Mouse (Mus musculus): ENCODE data around the gene Gdpd3. TPM values are rescaled to one million over a fixed set of nuclear protein-coding genes. Genes with fewer than 3 reads are reported as not detected.
"Not testable (repeated sequence)": the region's sequence is repeated elsewhere in the genome, so short reads cannot be mapped to it uniquely, and the experiment has no call there.

The Gdpd3 gene
- total RNA-seq (2021) = 1 to 10 TPM; 2.6 to 3.5 TPM

DNA sequence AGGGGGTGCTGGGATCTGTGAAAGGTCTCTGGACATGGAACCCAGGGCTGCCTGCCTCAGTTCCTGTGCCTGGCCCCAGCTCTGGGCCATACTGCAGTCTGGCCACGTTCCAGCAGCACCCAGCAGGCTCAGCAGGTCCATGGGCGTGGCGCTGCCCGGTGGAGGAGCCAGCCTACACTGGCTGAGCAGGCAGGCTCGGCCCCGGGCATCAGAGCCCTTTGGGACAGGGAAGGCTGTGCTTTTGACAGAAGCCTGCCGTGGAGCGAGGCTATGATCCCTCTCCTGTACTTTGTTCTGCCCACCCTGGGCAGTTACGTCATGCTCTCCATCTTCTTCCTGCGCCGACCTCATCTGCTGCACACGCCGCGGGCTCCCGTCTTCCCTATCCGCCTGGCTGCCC, at the start of gene Gdpd3:
TSS of gene Gdpd3 (plus strand) at position 134 of the 400 bp plus-strand sequence.
- DNase-seq (ENCODE audit: extremely low spot score in 1 of 2, low spot score in 2 of 2) = no peak

DNA sequence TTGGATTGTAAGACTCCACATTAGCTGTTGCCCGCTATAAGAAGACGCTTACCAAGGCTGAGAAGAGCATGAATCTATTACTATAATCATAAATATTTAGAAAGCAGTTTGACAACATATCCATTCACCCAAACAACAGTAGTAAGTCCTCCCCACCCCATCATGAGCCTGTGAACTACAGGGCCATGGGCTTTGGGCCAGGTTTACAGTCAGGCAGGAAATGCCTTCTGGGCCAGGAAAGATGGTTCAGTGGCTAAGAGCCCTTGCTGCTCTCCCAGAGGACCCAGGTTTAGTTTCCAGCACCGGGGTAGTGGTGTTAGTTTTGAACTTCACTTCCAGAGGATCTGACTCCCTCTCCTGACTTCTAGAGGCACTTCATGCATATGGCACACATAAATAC, 48.6 kb upstream of the Gdpd3 start:
- no peak for DNase-seq (ENCODE audit: extremely low spot score in 1 of 2, low spot score in 2 of 2)
- intact Hi-C loops (cut with DNase I) = no loop called here

More for the DNA sequence above, at the start of gene Gdpd3:
- intact Hi-C loops (cut with DNase I) = no loop called here

DNA sequence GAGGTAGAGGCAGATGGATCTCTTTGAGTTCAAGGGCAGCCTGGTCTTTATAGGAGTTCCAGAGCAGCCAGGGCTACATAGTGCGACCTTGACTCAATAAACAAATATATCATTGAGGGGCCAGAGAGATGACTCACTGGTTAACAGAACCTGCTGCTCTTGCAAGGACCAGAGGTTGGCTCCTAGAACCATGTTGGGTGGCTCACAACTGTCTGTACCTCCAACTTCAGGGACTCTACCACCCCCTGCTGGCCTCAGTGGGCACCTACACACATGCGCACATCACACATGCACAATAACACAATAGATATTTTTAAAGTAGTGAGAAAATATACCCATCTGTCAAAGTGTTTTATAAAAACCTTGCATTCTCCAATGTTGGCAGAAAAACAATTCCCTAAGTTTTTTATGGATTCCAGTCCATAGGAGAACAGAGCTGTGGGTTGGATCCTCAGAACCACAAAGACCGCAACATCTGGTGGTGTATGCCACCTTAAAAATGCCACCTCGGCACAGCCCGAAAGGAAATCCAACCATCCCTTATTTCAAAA, 47.3 kb upstream of the Gdpd3 start:
- no peak for DNase-seq (ENCODE audit: extremely low spot score in 1 of 2, low spot score in 2 of 2)
- intact Hi-C loops (cut with DNase I) = no loop called here

DNA sequence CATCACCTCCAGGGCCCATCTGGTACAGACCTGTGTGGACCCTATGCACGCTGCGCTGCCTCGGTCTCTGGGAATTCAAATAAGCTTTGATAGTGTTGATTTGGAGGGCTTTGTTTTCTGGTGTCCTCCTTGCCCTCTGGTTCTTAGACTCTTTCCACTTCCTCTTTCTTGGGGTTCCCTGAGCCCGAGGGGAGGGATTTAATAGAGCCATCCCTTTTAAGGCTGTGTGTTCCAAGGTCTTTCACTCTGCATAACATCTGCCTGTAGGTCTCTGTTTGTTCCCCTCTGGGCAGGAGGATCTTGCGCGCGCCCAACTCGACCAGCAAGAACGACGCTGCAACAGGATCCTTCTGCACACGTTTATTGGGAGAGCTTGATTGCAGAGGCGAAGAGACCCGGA, 44.5 kb upstream of the Gdpd3 start:
- DNase-seq (ENCODE audit: extremely low spot score in 1 of 2, low spot score in 2 of 2) = no peak
- intact Hi-C loops (cut with DNase I) = no loop called here

DNA sequence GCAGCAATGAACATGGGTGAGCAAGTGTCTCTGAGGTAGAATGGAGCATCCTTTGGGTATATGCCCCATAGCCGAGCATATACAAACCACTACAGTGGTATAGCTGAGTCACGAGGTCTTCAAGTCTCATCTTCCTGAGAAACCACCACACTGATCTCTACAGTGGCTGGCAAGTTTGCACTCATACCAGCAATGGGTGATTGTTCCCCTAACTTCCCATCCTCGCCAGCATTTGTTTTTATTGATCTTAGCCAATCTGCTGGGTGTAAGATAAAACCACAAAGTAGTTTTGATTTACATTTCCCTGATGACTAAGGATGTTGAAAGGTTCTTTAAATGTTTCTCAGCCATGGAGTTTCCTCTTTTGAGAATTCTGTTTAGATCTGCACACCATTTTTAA, 41.1 kb upstream of the Gdpd3 start:
- intact Hi-C loops (cut with DNase I) = no loop called here
- no peak for DNase-seq (ENCODE audit: extremely low spot score in 1 of 2, low spot score in 2 of 2)

DNA sequence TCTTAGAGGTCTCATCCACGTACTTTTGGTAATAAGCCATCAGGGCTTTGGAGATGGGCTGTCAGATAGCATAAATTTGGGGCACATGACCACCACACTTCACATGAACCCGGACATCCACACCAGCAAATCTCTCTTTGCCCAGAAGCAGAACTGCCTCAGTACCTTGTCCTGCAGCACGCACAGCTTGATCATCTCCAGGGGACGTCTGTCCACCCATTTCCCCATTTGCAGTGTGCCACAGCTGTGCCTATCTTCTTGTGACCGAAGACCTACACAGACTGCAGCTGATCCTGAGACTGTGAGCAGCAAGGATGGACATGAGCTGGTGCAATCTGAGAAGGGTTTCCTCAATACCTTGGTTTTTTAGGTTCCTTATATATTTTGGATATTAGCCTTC, 40.5 kb upstream of the Gdpd3 start:
- DNase-seq (ENCODE audit: extremely low spot score in 1 of 2, low spot score in 2 of 2) = no peak
- intact Hi-C loops (cut with DNase I) = no loop called here

DNA sequence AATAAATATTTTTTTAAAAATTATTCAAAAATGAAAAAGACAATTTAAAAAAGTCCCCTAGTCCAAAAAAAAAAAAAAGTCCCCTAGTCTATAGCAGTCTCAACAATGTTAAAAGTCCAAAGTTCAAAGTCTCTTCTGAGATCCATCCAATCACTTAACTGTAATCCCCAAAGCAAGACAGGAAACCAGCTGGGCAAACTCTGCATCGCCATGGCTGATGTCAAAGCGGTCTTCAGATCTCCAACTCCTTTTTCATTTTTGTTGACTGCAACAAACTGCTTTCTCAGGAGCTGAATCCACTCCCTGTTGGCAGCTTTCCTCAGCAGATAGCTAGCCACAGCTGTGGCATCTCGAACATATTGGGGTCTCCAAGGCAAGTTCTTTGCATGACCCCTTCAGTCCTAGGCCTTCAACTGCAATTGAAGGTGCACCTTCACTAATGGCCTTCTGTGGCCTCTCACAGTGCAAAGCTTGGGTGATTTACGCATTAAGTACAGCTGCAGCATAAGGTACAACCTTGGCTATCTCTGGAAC, 35.8 kb upstream of the Gdpd3 start:
- intact Hi-C loops (cut with DNase I); DNase-seq (ENCODE audit: extremely low spot score in 1 of 2, low spot score in 2 of 2): not testable (repeated sequence)

DNA sequence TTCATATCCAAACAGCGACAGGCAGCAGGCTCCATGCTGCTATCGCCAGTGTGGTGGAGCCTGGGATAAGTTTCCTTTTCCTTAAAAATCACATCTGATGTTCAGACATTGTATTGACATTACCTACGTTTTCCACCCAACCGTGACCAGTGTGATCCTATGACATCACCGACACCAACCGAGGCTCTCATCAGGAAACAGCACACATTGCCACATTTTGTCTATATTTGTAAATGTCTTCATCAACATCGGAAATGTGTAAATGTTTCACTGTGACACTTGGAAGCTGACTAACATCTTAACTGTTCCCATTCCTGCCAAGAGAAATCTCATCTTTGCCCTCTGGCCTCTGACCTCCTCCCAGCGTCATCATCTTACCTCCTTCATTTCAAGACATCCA, 30.0 kb upstream of the Gdpd3 start:
- no peak for DNase-seq (ENCODE audit: extremely low spot score in 1 of 2, low spot score in 2 of 2)
- intact Hi-C loops (cut with DNase I) = no loop called here

DNA sequence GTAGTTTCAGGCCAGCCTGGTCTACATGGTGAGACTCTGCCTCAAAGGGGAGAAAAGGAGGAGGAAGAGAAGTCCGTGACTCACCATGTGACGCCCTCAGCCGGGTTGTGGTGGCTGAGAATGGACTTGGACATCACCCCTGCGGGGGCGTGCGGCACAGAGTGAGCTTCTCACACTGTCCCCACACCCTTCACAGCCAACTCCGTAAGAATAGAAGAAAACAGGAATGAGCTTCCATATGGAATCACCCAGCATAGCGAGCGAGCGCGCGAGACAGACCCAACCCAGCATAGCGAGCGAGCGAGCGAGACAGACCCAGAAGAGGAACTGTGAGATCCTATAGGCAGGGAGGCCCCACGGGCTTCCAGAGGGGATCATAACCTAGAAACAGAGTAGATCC, 26.6 kb upstream of the Gdpd3 start:
- peak in 1 of 2 experiments; percentile 60 for DNase-seq (ENCODE audit: extremely low spot score in 1 of 2, low spot score in 2 of 2)
- intact Hi-C loops (cut with DNase I) = no loop called here

DNA sequence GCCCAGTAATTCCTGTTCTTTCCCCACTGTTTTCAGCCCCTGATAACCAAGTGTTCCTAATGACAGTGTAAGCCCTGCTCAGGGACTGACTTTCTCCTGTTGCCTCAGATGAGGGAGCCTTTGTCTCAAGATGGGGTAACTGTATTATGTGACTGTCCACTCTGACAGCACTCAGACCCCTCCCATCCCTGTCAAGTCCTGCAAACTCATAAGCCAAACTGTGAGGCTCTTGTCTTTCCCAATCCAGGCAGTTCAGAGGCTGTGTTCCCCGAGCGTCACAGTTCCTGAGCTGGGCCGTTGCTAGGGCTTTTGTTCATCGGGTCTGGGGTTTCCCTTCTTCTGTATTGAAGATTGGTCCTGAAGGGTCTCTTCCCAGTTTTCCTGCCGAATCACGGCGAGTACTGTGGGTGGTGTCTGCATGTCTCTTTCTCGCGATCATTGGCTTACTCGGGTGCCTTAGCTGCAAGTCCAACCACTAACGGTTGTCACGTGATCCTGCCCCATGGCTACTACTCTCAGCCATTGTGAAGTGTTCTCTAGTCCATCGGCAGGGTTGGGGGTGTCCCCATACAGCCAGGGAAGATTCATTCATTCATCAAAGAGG, 25.9 kb upstream of the Gdpd3 start:
- intact Hi-C loops (cut with DNase I) = no loop called here
- no peak for DNase-seq (ENCODE audit: extremely low spot score in 1 of 2, low spot score in 2 of 2)

DNA sequence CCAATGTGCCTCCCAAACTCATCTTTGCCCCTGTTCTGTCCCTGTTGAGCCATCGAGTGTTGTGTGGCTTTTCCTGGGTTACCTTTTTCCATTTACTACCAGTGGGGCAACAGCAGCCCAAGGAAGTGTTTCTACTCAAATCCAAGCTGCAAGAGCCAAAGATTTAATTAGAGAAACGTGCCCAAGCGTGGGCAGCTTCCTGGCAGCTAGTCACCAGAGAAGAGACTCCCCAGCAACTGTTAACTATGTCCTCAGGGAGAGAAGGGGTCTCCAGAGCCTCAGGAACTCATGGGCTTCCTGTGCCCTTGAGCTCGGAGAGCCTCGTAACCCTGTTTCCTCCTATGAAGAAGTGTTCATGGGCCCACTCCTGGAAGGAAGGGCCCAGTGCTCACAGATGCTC, 25.2 kb upstream of the Gdpd3 start:
- no peak for DNase-seq (ENCODE audit: extremely low spot score in 1 of 2, low spot score in 2 of 2)
- intact Hi-C loops (cut with DNase I) = no loop called here

DNA sequence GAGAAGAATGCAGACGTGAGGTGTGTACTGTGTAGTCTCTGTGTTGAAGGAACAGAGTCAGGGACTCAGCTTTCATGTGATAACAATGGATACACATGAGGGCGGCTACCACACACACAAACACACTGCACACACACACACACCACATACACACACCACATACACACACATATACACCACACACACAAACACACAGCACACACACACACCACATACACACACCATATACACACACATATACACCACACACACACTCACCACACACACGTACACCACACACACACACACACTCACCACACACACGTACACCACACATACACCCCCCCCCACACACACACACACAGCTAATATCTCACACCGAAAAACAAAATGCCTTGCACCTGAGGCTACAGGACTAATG, 24.7 kb upstream of the Gdpd3 start:
- intact Hi-C loops (cut with DNase I) = no loop called here
- no peak for DNase-seq (ENCODE audit: extremely low spot score in 1 of 2, low spot score in 2 of 2)

DNA sequence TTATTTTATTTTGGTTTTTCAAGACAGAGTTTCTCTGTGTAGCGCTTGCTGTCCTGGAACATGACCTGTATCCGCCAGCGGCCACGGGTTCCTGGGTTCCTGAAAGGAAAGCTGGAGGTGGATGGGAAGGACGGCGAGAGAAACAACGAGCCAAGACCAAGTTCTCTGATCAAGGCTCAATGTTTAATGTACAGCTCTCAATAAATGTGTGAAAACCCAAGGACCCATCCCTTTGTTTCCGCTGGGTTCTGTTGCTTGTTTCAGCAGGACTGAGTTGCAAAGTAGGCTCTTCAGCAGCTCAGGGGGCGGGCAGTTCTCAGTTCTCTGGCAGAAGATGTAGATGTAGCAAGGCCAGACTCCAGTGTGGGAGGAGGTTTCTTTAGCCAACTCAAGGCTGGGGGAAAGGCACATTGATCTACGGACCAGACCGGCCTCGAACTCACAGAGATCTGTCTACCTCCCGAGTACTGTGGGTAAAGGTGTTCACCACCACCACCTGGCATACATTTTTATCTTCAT, 24.1 kb upstream of the Gdpd3 start:
- intact Hi-C loops (cut with DNase I) = no loop called here
- DNase-seq (ENCODE audit: extremely low spot score in 1 of 2, low spot score in 2 of 2) = no peak

DNA sequence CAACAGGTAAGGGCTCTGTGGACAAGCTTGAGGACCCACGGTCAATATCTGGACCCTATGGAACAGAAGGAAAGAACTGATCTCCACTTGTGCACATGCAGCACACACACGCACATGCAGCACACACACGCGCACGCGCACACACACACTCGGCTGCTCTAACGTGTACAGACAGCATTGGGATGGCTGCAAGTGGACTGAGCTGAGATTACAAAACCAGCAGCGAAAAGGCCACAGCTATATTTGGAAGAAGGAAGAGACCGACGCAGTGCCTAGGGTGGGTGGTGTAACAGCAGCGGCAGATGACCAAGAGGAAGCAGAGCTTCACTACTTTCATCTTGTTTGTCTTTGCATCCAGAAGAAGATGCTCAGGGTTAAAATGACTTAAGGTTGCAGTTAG, 20.1 kb upstream of the Gdpd3 start:
- no peak for DNase-seq (ENCODE audit: extremely low spot score in 1 of 2, low spot score in 2 of 2)
- intact Hi-C loops (cut with DNase I) = no loop called here

DNA sequence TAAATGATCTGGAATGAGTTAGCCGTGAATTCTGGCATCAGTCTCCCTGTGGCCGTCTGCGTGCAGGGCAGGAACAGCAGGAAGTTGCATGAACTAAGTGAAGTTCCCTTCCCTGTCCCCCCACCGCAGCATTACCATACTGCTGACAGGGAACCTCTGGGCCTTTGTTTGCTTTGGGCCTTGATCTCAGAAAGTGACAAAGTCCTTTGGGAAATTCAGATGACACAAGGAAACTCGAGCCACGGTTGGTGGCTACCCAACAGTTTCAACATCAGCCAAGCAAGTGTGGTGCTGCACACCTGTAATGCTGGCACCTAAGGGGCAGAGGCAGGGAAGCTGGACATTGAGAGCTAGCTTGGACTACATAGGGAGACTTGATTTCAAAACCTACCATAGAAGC, 19.3 kb upstream of the Gdpd3 start:
- intact Hi-C loops (cut with DNase I) = no loop called here

DNA sequence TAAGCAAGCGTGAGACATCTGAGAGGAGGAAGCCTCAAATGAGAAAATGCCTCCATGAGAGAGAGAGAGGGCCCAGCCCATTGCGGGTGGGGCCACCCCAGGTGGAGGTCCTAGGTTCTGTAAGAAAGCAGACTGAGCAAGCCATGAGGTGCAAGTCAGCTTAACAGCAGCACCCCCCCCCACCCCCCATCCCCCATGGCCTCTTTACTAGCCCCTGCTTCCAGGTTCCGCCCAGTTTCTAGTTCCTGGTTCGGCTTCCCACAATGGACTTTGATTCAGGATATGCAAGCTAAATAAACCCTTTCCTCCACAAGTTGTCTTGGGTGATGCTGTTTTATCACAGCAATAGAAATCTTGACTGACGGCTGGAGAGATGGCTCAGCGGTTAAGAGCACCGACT, 17.3 kb upstream of the Gdpd3 start:
- DNase-seq (ENCODE audit: extremely low spot score in 1 of 2, low spot score in 2 of 2) = no peak
- intact Hi-C loops (cut with DNase I) = no loop called here

More for the DNA sequence above, 19.3 kb upstream of the Gdpd3 start:
- no peak for DNase-seq (ENCODE audit: extremely low spot score in 1 of 2, low spot score in 2 of 2)

DNA sequence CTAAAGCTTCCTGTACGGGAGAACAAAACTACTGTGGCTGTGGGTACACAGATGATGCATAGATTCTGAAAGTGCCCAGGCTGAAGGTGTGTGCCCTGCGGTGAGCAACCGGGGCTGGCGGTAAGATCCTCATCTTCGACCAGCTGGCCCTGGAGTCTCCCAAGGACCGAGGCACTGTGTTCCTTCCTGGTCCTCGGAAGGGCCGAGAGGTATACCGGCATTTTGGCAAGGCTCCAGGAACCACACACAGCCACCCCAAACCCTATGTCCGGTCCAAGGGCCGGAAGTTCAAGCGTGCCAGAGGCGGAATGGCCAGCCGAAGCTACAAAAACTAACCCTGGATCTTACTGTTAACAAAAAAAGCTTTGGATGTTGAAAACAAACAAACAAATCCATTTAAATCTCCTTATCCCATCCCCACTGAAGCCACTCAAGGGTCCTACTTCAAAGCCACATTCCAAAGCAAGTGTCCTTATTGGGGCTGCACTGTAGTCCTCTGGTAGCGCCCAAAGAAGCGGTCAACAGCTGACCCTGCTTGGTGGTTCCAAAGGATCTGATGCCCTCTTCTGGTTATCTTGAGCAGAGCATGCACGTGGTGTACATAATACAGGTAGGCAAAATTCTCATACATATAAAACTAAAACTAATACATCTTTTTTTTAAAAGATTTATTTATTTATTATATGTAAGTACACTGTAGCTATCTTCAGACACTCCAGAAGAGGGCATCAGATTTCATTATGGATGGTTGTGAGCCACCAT, 16.4 kb upstream of the Gdpd3 start:
- no peak for DNase-seq (ENCODE audit: extremely low spot score in 1 of 2, low spot score in 2 of 2)
- intact Hi-C loops (cut with DNase I) = no loop called here

DNA sequence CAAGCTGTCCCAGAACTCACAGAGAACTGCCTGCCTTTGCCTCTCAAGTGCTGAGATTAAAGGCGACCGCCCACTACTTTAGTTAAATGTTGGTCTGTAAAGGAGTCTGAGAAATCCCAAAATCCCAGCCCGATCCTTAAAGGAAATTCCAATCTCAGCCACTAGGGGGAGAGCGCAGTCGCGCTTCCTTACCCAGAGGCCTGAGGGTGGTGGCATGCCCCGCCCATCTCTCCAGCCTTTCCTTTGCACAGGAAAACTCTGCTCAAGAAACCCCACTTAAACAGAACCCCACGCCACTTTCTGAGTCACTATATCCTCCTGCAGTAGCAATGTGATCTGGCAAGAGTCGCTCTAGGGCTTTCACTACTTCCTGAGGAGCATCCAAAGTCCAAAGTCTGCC, 11.3 kb upstream of the Gdpd3 start:
- DNase-seq (ENCODE audit: extremely low spot score in 1 of 2, low spot score in 2 of 2) = peak in 1 of 2 experiments; percentile 84
- intact Hi-C loops (cut with DNase I) = no loop called here

DNA sequence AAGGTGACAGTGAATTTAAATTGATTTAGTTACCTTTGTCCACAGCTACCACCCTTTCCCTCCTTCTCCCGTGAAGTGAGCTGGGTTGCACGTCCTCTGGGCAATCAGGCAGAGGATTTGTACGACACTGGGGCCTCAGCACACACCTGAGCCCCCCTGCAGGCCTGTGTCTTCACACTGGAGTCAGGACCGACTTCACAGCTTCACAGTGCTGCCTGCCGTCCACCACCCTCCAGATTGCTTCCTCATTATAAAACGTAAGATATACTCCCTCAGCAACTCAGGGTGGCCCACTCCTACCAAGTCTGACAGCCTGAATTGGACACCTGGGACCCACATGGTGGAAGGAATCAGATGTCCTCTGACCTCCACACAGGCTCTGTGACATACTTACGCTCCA, 7.6 kb upstream of the Gdpd3 start:
- intact Hi-C loops (cut with DNase I) = no loop called here
- no peak for DNase-seq (ENCODE audit: extremely low spot score in 1 of 2, low spot score in 2 of 2)

DNA sequence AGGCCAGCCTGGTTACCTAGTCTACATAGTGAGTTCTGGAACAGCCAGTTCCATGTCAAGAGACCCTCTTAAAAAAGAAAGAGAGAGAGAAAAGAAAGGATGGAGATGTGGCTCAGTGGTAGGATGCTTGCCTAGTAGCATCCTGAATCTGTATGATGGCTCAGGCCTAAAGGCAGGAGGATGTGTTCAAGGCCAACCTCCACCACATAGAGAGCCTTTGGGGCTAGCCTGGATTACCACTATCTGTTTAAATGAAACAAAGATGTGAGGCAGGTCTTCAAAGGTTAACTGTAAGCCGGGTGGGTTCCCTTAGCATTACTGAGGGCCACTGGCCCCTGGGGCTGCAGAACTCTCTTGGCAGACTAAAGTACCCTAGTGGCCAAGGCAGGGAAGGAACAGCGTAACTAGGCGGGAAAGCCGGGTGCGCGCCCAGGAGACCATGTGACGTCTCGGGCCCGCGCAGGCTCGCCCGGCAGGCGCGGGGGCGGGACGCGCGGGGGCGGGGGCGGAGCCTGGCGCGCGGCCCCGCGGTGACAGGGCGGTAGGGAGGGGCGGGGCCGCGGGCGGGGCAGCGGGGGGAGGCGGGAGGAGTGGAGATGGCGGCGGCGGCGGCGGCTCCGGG, 7.0 kb upstream of the Gdpd3 start, which contains the start of gene Mapk3:
TSS of gene Mapk3 (plus strand) at position 552 of the 622 bp plus-strand sequence.
- intact Hi-C loops (cut with DNase I) = no loop called here
- peak; percentile 89 to 94 for DNase-seq (ENCODE audit: extremely low spot score in 1 of 2, low spot score in 2 of 2)

Measured in left cerebral cortex, postnatal 10 days (tissue).